Mouse (Mus musculus) small intestine, adult 2 months (tissue): ENCODE measurements around the gene Ciao2b.

Experiments used
- CTCF ChIP-seq: fragments of 200-500 bp; IDR thresholded peaks from 2 replicates; pipeline ENCODE4 v1.5.1; 2012; ENCODE audit warnings: low read depth, mild to moderate bottlenecking, control low read depth, inconsistent platforms, low read length, moderate library complexity, mixed read lengths; ENCODE audit not compliant: insufficient replicate concordance, insufficient read length; ENCODE audit errors: extremely low read depth
- POLR2A ChIP-seq: fragments of 200-500 bp; IDR thresholded peaks from 2 replicates; pipeline ENCODE4 v1.6.1; 2012; ENCODE audit warnings: low read depth, mild to moderate bottlenecking, control low read depth, inconsistent platforms, low read length, moderate library complexity

- TF ChIP-seq POLR2A (no peak), CTCF (no peak)
These were observed 32.5 kb downstream of the Ciao2b start for GRCm38 (mm10) chr8:104609222-104609621.
